Mouse (Mus musculus) ES-E14 (cell line): ENCODE data around the gene Kcnh2.

Source experiments
- ZC3H11A ChIP-seq: IDR thresholded peaks from 2 replicates; pipeline ENCODE4 v1.6.1; 2012; ENCODE audit warnings: low read depth, mild to moderate bottlenecking, inconsistent platforms, low read length, borderline replicate concordance
- ZNF384 ChIP-seq: IDR thresholded peaks from 2 replicates; pipeline ENCODE4 v1.6.1; 2012; ENCODE audit warnings: low read depth, low read length, inconsistent platforms

DNA sequence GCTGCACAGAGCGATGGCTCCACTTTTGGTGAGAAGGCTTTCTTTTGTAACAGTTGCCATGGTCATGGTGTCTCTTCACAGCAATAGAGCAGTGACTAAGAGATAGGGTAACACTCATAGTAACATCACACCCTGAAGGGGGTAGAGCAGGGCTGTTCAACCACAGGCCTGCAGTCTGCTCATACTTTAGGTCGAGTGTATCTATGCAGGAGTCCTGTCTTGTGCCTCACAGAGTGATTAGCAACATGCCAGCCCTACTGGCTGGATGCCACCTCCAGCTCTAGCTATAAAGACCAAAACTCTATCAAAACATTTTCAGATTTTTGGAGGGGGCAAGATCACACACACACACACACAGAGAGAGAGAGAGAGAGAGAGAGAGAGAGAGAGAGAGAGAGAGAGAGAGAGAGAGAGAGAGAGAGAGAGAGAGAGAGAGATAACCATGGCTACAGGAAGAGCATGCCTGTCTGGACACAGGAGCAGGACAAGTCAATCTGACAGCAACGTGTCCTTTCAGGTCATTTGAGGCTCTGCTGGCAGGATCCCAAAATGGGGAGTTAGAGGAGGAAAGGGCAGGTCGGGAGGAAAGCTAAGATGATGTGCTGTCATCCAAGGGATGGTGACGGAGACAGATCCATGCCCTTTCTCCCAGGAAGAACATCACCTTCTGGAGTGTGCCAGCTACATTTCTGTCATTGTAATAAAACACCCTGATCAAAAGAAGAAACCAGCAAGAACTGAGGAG is 51.4 kb downstream of the Kcnh2 start:
- TF ChIP-seq ZC3H11A (no peak), ZNF384 (no peak)
